Mouse (Mus musculus) gastrocnemius, adult 2 months (tissue): ENCODE measurements at regions not wholly inside any gene's neighbourhood (a gene's known extent, or its start where the extent isn't known, plus 50 kb on each side); places are given as distances from the start of the nearest gene placed in this dataset.

Experiments used
- DNase-seq: peaks from one replicate; pipeline ENCODE4 v3.0.0; 2022
- H3K27ac ChIP-seq: fragments of 200-600 bp; 2 replicates; pipeline ENCODE4 v1.8.1; 2022; ENCODE audit warnings: mild to moderate bottlenecking
- H3K4me3 ChIP-seq: fragments of 200-600 bp; 2 replicates; pipeline ENCODE4 v1.8.1; 2022; ENCODE audit warnings: mild to moderate bottlenecking, moderate library complexity
- CTCF ChIP-seq: fragments of 200-600 bp; IDR thresholded peaks from 2 replicates; pipeline ENCODE4 v1.8.1; 2022; ENCODE audit warnings: antibody characterized with exemption, mild to moderate bottlenecking, moderate library complexity
- intact Hi-C: fragments of 180-260 bp; cut with DNase I; formaldehyde crosslinking; loops from one replicate; pipeline ENCODE4 v1.15.1; 2025

DNA sequence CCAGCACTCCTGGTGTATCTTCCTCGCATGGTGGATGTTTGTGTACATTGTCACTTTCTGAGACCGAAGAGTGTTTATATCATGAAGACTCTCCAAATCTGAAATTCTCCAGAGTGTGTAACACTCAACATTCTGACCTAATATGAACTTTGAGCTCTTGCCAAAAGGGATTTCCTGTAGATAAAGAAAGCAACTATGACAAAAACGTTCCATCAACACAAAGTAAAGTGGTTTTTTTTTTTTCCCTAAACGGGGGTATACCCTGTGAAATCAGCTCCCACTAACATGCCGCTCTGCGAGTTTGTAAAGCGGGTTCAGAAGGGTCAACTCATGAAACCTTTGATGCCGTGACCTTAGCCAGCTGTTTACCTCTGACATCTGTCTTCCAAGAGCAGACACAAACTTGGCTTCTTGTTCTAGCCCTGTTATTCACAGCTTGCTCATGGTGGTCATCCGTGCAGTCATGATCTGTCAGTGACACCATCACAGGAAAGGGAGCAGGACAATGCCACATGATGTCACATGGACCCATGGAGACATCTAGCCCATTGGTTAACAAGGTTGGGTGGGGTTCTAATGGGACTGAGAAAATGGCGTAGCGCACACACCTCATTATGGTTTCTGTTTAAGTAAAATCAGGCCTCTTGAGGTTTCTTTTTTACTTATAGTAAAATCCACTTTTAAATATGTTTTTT is 122.9 kb upstream of the Cmc1 start:
- DNase-seq: no peak
- H3K27ac ChIP-seq: no peak overlapping the region
- intact Hi-C loops: no loop called here
- TF ChIP-seq CTCF: no peak
- no peak overlapping the region for H3K4me3 ChIP-seq

DNA sequence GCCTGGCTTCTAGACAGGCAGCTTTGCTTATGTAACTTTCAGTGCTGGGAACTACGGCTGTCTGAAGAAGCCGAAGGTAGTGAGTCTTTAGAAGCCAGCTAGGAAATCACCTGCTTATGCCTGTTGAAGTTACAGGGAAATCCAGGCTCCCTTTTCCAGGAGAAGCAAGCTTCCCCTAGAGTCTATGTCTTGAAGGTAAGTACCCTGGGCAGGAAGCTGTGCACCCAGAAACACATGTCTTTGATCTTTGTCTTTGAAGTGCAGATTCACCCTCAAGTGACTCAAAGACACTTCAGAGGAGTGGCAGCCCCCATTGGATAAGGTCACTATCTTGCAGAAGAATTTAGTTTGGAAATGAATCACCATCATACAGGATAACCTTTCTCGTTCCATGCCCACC is 135.5 kb upstream of the Cmc1 start:
- H3K27ac ChIP-seq: no peak overlapping the region
- intact Hi-C loops: no loop called here
- TF ChIP-seq CTCF: no peak

GRCm38 (mm10) chr9:118287606-118288005 is 137.6 kb upstream of the Cmc1 start:
- intact Hi-C loops: no loop called here
- no peak for DNase-seq
- Histone ChIP-seq H3K4me3 (no peak overlapping the region), H3K27ac (no peak overlapping the region)
- no peak for TF ChIP-seq CTCF

More for the DNA sequence above, 135.5 kb upstream of the Cmc1 start:
- H3K4me3 ChIP-seq: no peak overlapping the region
- no peak for DNase-seq

GRCm38 (mm10) chr9:118292836-118293235 is 142.9 kb upstream of the Cmc1 start:
- Histone ChIP-seq H3K27ac (no peak overlapping the region), H3K4me3 (no peak overlapping the region)
- DNase-seq: no peak
- no peak for TF ChIP-seq CTCF
- intact Hi-C loops: no loop called here

DNA sequence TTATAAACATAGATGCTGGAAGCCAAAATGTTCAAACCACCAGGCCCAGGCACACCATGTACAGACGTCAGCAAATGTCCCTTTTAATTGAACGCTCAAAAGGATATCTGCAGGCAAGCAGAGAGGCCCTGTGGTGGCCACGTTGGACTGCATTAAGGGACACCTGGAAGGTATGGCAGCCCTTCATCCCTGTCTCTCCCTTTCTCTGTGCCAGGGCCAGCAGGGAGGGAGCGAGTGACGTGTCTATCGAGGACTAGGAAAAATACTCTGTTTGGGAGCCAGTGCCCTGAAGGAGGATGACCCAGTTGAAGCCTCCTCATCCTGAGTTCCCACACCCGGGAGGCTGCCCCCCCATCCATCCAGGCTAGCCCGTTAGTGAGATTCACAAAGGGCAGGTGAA is 144.0 kb upstream of the Cmc1 start:
- intact Hi-C loops: no loop called here
- no peak overlapping the region for H3K27ac ChIP-seq
- H3K4me3 ChIP-seq: no peak overlapping the region
- no peak for DNase-seq
- TF ChIP-seq CTCF: no peak

DNA sequence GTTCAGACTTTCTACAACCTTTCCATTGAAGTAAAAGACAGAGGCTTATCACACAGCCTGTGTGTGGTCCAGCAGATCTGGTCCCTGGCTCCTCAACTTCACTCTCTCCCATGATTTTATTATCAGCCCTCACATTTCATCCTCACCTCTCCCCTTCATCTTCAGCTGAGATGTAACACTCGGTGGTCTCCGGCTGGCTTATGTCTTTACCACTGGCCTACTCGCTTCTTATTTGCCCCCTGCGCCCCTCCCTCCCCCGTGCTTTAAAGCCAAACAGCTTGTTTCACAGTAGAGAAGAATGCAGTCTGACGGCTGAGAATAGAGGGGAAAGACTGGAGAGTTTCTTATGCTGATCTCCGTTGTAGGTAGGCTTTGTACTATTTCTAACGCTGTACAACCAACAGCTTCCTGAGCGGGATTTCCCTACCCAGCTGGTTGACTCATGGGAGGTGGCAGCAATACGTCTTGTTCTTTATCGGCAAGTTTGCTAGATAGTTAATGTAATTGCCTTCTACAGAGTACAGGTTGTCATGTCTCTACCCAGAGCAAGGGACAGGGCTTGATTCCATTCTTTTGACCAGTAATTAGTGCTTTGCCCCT is 152.9 kb upstream of the Cmc1 start:
- TF ChIP-seq CTCF: no peak
- Histone ChIP-seq H3K4me3 (no peak overlapping the region), H3K27ac (no peak overlapping the region)
- no peak for DNase-seq
- intact Hi-C loops: no loop called here

DNA sequence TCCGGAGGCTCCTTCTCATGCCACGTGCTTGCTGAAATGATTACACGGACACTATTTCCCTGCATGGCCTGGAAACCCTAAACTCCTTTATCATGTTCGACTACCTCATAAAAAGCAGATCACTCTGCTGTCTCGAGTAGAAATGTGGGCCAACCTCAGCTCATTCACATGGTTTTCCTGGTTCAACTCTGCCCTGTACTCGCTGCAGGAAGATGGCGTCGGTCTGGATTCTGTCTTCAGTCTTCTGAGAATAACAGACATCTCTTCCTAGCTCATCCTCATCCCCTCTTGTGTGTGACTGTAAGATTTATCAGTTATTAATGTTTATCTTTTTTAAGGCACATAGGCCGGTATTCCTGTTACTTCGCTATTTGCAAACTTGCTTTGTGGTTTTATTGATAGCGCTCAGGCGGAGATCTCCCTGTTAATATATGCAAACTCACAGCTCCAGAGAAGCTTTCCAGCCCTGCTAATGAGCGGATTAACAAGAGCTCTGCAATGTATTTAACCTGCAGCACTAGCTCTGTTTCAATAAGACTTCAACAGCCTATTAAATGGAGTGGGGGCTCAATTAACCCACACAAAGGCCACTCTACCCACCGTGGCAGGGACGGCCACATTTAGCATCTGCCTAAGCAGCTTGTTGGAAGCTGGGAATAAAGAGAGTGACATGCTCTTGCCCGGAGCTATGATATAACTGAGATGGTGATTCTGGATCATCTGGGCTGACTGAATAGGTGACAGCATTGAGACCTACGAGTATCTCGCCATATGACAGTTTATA is 159.5 kb upstream of the Eomes start:
- no peak overlapping the region for H3K27ac ChIP-seq
- intact Hi-C loops: no loop called here
- TF ChIP-seq CTCF: no peak
- no peak overlapping the region for H3K4me3 ChIP-seq
- no peak for DNase-seq

DNA sequence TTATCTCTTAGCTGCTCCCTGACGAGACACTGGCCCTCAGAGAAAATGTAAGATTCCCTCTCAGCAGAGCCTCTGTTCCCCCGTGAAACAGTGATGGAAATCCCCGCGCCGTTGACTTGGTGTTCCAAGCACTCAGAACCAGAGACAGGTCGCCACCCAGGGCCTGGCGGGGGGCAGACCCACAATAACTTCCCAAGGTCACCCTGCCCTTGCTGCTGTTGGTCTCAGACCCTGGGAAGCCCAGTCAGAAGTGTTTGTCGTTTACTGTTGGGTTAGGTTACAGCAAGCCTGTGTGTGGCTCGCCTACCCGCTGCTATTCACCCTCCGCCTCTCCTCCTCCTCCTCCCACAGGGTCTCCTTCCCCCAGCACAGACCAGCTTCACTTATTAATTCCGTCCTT is 154.2 kb upstream of the Eomes start:
- Histone ChIP-seq H3K27ac (no peak overlapping the region), H3K4me3 (no peak overlapping the region)
- intact Hi-C loops: no loop called here
- TF ChIP-seq CTCF: no peak
- DNase-seq: no peak

DNA sequence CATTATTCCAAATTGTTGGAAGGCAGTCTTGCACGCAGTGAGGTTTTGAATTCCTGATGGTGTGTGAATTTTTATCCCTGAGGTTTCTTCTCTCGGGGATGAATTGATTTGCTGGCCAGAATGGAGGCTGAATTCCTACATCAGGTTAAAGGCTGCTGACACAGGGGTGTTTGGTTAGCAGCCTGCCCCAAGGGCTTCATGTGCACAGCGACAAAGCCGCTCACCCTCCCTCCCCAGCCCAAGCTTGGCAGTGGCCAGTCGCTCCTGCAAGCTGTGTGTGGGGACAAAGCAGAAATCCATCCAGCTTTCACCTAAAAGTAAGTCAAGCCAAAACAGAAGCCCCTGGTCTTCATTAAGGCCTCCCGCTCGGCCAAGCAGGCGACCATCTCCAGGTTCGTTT is 151.4 kb upstream of the Eomes start:
- no peak for DNase-seq
- no peak for TF ChIP-seq CTCF
- intact Hi-C loops: no loop called here
- Histone ChIP-seq H3K4me3 (no peak overlapping the region), H3K27ac (no peak overlapping the region)

DNA sequence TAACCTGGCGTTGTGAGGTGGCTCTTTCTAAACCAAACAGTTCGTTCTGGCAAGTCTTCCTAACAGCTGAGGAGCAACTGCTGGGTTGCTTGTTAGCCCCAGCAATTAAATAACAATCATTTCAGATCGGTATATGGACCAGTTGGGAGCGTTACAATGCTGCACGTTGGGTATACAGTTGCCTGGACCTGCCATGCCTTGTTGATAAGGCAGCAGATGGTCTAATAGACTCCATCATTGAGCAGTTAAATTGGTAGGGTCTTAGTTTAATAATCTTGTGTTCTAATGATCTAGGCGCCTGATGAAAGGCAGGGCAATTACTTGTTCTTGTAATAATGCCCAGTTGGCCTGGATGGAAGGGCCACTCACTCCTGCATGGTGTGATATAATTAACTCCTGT is 150.1 kb upstream of the Eomes start:
- TF ChIP-seq CTCF: no peak
- intact Hi-C loops: no loop called here
- H3K4me3 ChIP-seq: no peak overlapping the region
- no peak overlapping the region for H3K27ac ChIP-seq
- no peak for DNase-seq

- Histone ChIP-seq H3K27ac (no peak overlapping the region), H3K4me3 (no peak overlapping the region)
- no peak for DNase-seq
- no peak for TF ChIP-seq CTCF
- intact Hi-C loops: no loop called here
These were observed 136.6 kb upstream of the Eomes start for GRCm38 (mm10) chr9:118341401-118341800.

GRCm38 (mm10) chr9:118354911-118355310 is 123.1 kb upstream of the Eomes start:
- no peak for DNase-seq
- no peak for TF ChIP-seq CTCF
- no peak overlapping the region for H3K4me3 ChIP-seq
- H3K27ac ChIP-seq: no peak overlapping the region
- intact Hi-C loops: no loop called here

GRCm38 (mm10) chr9:118357406-118357805 is 120.6 kb upstream of the Eomes start:
- no peak for DNase-seq
- intact Hi-C loops: no loop called here
- Histone ChIP-seq H3K4me3 (no peak overlapping the region), H3K27ac (no peak overlapping the region)
- TF ChIP-seq CTCF: no peak
